Mouse (Mus musculus): ENCODE measurements at regions not wholly inside any gene's neighbourhood (a gene's known extent, or its start where the extent isn't known, plus 50 kb on each side); places are given as distances from the start of the nearest gene placed in this dataset.
"Not testable (repeated sequence)": the region's sequence is repeated elsewhere in the genome, so short reads cannot be mapped to it uniquely, and the experiment has no call there.

GRCm38 (mm10) chr13:80992342-80992741, 109.2 kb downstream of the Arrdc3 start:
- intact Hi-C loops (cut with DNase I; ENCODE audit: low total_unique reads) = no loop called here
- DNase-seq = no peak

- no peak for DNase-seq
- intact Hi-C loops (cut with DNase I; ENCODE audit: low total_unique reads) = no loop called here
Observed at GRCm38 (mm10) chr13:81008864-81009766, 125.9 kb downstream of the Arrdc3 start.

- intact Hi-C loops (cut with DNase I; ENCODE audit: low total_unique reads) = no loop called here
- no peak for DNase-seq
Observed at GRCm38 (mm10) chr13:81013953-81014352, 130.8 kb downstream of the Arrdc3 start.

GRCm38 (mm10) chr13:81020106-81020747, 137.0 kb downstream of the Arrdc3 start:
- no peak for DNase-seq

GRCm38 (mm10) chr13:81020811-81021210, 137.6 kb downstream of the Arrdc3 start:
- no peak for DNase-seq
- intact Hi-C loops (cut with DNase I; ENCODE audit: low total_unique reads) = no loop called here

More at GRCm38 (mm10) chr13:81020106-81020747, 137.0 kb downstream of the Arrdc3 start:
- intact Hi-C loops (cut with DNase I; ENCODE audit: low total_unique reads) = no loop called here

- no peak for DNase-seq
- intact Hi-C loops (cut with DNase I; ENCODE audit: low total_unique reads) = no loop called here
Observed at GRCm38 (mm10) chr13:81022410-81022809, 139.2 kb downstream of the Arrdc3 start.

- intact Hi-C loops (cut with DNase I; ENCODE audit: low total_unique reads); DNase-seq: not testable (repeated sequence)
Observed at GRCm38 (mm10) chr13:81025241-81025760, 142.1 kb downstream of the Arrdc3 start.

- intact Hi-C loops (cut with DNase I; ENCODE audit: low total_unique reads) = no loop called here
- no peak for DNase-seq
Observed at GRCm38 (mm10) chr13:81037316-81037715, 154.1 kb downstream of the Arrdc3 start.

- peak; percentile 23 for DNase-seq
- intact Hi-C loops (cut with DNase I; ENCODE audit: low total_unique reads) = no loop called here
Observed at GRCm38 (mm10) chr13:81038736-81039135, 155.6 kb downstream of the Arrdc3 start.

GRCm38 (mm10) chr13:81040494-81040893, 157.3 kb downstream of the Arrdc3 start:
- intact Hi-C loops (cut with DNase I; ENCODE audit: low total_unique reads) = no loop called here
- DNase-seq = no peak

GRCm38 (mm10) chr13:81041646-81042045, 158.5 kb downstream of the Arrdc3 start:
- no peak for DNase-seq
- intact Hi-C loops (cut with DNase I; ENCODE audit: low total_unique reads) = no loop called here
